Mouse (Mus musculus) embryo, embryonic 10 days (tissue): Measurements from ENCODE around the gene Slc16a13.
A peak's percentile ranks its signal among the peaks of the same experiment; 100 is the strongest.

Experiments used
- DNase-seq: peaks from one replicate; pipeline ENCODE4 v3.0.0-alpha.2; 2015; ENCODE audit warnings: low spot score

Gene Slc16a13

DNA sequence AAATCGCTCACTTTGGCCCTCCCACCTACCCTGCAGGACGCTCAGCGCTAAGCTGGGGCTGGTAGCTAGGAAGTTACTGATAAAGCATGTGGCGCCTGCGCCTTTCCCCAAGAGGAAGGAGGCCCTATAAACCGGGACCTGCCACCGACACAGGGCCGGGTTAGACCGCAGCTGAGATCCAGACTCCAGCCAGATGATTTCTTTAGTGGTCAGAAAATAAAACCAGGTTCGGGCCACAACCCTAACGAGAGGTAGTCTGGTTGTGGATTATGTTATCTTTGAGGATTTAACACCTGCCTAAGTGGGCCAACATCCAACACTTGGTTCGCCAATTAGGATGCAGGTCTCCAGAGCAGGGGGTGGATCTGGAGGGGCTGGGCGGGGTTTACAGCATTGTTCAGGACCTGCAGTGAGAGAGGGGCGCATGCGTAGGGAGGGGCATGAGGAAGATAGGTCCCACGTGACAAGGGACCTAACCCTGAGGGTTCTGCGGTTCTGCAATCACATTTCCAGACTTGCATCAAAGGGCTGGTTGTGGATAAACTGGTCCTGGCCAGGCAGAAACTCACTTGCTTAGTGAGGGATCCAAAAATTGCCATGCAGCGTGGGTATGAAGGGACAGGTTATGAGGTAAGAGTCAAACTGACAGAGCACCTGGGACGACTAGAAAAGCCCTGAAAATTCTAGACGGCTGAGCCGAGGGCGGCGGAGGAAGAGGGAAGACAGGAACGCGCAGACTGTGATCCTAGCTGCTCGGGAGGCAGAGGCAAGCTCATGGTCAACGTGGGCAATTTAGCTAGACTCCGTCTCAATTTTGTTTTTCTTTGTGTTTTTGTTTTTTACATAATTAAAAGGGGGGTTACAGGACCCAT, at the start of gene Slc16a13:
TSS of gene Slc16a13 (minus strand) at position 334 of the 872 bp plus-strand sequence.
- peak; percentile 97 for DNase-seq

DNA sequence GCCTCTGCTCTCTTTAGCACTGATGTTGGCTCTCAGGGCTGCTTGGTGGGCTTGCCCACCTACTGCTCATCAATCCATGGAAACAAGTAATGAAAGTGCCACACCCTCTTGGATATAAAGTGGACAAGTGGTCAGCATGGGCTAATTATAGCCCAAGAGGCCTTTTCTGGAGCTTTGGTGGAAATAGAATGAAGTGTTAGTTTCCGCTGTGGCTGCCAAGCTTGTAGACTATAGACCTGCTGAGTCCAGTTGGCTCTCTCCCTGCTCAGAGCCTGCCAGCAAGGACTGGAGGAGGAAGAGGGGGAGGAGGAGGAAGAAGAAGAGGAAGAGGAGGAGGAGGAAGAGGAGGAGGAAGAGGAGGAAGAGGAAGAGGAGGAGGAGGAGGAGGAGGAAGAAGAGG, 45.5 kb upstream of the Slc16a13 start:
- DNase-seq = no peak

DNA sequence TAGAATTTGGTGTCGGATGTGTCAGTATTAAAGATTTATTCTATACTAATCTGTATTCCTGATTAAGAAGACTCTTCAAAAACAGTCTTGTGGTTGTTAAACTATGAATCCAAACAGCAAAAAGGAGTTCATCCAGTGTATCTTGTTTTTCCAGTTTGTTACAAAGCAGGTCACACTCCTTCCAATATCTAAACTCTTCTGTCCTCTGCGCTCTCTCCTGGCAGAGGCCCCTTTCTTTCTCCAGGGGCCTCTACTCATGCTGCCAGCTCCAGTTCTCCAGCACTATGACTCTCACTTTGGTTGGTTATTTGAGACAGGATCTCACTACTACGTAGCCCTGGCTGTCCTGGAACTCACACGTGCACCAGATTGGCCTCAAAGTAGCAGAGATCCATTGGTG, 45.0 kb upstream of the Slc16a13 start:
- no peak for DNase-seq

DNA sequence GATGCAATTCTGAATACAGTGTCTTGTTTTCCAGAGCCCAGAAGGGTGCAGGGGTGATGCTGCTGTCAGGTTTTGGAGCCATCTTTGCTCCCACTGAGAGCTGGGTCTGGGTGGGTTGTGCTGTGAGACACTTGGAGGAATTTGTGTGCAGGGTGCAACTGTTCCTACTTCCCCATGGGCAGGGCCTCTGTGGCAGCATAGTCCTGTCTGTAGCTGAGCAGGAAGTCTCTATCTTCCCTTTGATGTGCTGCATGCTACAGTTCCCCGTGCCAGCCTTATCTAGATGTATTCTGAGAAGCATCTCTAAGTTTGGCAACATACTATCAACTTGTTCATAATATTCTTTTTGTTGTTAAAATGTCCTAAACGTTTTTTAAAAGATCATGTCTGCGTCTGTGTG, 44.4 kb upstream of the Slc16a13 start:
- DNase-seq = no peak

DNA sequence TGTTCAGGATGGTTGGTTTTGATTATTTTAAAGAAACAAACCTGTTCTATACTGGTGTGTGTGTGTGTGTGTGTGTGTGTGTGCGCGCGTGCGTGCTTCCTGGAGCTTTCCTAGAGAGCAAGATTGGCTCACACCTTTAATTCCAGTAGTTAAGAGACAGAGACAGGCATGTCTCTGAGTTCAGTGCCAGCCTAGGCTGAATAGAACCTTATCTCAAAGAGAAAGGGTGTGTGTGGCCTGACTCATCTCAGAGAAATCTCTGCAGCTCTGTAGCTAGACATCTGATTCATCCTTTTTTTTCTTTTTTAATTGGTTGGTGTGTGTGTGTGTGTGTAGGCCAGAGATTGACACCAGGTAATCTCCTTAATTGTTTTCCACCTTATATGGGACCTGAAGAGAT, 38.2 kb upstream of the Slc16a13 start:
- no peak for DNase-seq

DNA sequence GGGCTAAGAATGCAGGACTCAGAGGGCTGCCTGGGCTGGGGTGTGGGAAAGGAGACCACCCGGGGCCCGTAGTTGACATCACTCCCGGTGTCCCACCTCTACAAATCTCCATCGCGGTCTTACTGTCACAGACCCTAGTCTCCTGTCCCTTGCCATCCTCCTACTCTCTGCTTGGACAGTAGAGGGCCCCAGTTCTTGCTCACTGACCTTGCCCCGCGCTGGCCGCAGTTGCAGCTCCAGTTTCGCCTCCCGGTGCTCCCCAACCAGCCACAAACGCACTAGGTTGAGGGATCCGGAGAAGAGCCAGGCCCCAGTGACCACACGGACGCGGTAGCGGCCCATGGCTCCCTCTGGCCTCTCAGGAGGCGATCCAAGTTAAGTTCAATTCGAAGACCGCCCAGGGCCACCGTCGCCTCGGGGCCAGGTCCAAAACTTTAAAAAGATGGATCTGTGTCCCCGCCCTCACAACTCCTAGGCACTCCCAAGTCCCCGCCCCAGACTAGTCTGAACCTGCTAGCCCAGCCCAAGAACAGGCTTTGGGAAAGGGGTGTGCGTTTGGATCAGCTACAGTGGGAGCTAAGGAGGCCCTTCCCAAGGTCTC, 34.2 kb upstream of the Slc16a13 start, which contains the start of gene Alox12:
TSS of gene Alox12 (minus strand) at position 423 of the 601 bp plus-strand sequence.
- DNase-seq = peak; percentile 74

DNA sequence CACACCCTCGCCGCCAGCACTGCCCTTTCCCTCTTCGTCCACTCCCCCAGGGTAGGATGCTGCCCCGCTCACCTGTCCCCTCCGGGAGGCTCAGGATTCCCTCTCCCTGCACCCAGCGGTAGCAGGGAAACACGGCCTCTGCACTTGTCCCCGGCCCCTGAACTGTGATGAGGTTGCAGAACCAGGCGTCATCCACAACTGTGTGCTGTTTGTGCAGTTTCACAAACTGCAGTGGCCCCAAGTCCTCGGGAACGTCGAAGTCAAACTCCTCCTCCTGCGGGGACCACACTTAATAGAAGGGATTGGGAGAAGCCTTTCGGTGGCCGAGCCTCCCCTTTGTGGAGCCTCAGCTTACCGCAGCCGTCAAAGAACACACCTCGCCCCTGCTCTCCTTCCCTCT, 33.5 kb upstream of the Slc16a13 start:
- DNase-seq = no peak

DNA sequence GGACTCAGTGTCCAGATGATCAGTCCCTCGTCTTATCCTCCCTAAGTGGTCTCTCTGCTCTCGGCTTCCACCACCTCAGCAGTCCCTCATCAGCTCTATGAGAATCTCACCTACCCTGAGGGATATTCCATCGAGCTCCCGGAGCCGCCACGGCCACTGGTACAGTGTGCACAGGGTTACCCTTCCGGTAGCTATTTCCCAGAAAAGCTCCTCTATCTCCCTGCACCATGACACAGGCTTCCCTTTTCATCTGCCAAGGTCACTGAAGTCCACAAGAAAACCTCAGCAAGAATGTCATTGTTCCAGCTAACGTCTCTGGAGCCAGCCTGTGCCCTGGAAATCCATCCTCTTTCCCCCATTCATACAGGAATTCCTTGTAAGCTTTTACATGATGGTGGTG, 31.0 kb upstream of the Slc16a13 start:
- DNase-seq = no peak

DNA sequence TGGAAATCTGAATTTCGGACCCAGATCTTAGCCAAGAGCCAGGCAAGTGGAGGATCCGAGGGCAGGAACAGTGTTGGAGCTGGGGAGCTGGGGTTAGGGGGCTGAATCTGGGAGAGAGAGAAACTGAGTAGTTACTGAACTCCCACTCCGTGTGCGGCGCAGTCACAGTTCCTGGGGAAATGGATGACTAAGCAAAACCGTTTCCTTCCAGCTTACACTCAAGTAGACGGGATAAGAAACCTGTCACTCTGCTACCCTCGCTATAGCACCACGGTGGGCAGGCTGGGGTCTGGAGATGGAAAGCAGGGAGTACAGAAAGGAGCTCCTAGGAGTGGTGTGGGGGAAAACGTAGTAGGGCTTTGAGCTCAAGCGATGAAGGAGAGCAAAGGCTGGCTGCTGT, 29.3 kb upstream of the Slc16a13 start:
- DNase-seq = no peak

DNA sequence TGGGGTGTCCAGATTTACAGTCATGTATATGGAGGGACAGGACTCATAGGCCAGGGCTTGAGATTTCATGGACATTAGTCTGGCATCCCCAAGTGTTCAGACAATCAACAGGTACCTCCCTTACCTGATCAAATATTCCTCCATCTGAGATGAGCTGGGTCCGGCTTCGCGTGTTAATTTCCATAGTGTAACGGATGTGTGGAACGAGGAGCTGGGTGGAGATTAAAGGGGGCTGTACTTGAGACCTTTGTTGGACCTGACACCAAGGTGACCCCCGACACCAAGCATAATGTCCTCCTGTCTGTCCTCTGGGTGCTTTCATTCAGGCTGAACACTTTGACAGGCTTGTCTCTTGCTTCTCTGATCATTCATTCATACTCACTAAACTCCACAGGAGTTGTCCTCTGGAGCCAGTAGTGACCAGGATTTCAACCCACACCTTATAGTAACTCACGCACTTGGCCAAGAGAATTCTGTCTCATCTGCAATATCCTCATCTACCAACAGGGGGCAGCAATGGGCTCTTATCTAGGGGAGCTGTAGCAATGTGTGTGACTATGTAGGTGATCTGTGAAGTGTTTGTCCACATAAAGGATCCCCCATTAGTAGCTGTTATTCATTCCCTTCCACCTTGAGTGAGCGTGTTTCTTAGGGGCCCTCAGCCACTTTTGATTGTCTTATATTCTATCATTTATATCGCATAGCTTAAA, 26.4 kb upstream of the Slc16a13 start:
- DNase-seq = peak; percentile 60

DNA sequence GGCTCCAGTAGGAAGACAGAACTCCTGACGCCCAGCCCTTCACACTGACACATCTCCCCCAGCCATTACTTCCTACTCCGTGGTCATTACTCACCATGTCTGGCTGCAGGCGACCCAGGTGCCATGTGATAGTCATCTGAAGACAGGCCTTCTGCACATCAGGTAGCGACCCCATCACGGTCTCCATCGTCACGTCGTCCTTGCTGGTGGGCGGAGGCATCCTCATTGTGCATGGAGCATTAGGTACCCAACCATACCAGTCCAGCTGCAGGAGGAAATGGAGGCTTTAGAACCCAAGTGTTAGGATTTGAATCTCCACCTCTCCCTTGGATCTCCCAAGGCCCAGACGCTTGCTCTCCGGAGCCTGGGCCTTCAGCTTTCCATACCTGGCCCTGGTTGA, 21.7 kb upstream of the Slc16a13 start:
- no peak for DNase-seq

DNA sequence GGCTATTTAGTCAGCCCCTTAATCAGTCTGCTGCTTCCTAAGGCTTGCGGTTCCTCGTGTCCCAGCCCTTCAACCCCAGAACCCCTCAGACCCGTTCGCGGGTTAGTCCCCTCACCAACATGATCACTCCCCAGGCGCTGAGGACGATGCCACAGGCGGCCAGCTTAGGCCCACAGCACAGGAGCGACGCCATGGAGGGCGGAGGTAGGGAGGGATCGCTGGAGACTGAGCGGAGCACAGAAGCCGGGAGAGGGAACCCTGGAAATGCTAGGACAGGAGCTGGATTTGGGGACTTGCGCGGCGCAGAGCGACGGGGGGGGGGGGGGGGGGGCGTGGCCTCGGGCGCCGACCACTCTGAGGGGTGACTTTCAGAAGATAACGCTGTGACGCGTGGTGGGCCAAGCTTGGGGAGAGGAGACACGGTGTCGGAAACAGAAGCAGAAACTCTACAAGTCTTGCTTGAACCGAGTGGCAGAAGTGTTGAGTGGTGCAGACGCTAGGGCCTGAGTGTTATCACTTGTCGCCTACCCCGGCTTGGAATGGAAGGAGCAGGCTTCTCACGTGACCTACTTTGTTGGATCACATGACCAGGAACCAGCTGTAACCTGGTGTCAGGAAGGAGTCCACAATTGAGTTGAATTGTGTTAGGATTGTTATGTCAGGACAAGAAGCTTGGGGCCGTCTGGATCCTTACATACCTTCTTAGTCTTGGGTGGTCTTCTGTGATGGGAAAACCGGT, 18.8 kb upstream of the Slc16a13 start, which contains the start of the genes Gm21988 and Rnasek:
TSS of gene Gm21988 (minus strand) at position 290 of the 739 bp plus-strand sequence.
TSS of gene Rnasek (minus strand) at position 302 of the 739 bp plus-strand sequence.
- DNase-seq = peak; percentile 93

DNA sequence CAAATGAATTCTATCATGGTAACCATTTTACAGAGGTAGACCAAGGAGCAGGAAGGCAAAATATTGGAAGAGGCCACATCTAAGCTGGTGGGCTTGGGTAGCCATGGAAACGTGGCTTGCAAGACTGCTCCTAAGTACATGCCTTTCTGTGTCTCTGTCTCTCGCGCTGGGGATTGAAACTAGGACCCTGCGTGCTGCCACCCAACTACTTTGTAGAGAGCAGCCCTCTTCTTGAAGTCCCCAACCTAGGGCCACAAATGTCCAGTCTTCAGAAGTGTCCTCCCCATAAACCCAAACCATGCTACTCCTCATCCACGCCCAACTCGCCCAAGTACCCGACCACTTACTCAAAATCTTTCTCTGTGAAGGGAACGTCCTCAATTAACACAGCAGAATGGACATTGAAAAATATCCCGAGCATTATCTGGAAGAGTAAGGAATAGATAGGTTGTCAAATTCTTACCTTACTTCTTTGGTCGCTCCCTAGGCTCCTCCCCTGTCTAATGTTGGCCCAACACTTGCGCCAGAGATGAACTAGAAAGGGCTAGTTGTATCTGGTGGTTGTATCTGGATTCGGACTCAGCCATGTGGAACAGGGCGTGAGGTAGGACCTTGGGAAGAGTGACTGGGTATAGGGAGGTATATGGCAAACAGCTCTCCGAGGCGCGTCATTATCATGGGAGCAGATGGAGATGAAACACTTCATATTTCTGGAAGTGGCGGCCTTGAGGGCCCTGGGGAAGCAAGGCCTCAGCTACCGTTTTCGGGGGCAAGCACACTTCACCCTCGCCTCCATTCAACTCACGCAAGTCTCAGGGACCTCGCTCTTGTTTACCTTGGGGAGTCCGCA, 18.0 kb upstream of the Slc16a13 start:
- DNase-seq = no peak

DNA sequence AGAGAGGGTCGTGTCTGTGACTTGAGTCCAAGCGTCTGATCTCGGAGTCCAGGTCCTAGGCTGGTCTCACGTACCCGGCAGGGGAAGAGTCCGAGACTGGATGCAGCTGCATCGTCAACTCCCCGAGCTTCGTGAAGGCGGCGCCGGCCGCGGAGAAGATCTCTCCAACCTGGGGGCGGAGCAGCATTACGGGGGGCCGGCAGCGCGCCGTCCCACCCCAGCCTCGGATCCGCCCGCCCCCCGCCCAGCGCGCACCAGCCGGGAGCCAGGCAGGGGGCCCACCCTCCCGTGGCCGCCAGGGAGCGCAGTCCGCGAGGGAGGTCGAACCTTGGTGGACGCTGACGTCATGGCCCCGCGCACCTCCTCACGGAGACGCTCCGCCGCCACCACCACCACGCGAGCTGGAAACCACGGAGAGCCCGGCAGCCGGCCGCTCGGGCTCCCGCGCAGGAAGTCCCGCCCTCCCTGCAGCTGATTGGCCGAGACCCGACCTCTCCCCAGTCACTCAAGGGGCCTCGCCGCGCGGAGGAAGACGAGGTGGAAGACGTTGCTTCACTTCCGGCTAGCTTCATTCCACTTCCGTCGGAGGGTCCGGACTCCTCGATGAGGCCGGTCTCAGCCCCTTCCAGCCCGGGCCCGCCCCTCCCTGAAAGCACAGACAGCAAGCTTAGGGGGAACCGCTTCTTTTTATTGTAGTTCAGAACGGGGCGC, 16.7 kb upstream of the Slc16a13 start, which contains the start of gene 0610010K14Rik:
TSS of gene 0610010K14Rik (minus strand) at position 458 of the 711 bp plus-strand sequence.
- DNase-seq = peak; percentile 98

DNA sequence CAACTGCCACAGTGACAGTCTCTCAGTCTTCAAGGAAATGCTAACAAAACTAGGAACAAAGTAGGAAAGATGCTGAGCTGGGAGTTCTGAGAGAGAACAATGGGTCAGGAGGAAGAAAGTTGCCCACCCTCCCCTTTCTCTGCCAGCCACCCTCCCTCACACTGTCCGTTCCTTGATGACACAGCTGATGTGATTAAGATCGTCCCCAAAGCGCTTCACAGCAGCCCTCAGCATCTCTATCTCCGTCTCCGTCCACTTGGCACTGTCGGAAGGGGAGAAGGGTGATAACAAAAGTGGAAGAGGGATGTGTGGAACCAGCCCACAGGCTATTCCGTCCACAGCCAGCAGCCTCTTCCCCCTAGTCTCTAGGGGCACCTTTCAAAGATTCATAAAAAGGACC, 15.9 kb upstream of the Slc16a13 start:
- DNase-seq = no peak

DNA sequence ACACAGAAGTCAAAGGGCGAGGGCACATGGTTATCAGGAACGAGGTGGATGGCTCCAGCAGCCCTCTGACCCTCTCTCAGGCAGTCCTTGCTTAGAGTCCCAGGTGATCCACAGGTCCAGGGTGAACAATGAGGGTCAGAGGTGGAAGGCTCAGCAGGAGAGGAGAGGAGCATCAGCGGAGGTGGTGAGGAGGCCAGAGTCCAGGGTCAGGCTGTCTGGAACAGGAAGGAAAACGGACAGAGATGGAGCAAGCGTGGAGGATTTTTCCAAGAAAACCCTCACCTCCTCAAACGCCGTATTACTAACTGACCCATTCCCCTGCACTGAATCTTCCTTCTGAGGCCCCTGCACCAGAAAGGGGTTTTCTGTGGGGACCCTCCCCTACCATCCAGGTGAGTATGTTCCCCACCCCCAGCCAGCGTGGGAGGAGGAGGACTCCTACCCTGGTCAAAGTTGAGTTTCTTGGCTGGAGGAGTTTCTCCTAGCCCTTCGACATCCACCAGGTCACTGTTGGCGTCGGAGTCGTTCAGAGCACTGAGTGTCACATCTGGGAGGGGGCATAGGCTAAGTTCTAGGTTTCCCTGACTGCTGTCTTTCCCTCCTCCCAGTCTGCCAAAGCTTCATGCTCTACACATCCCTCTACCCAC, 14.5 kb upstream of the Slc16a13 start:
- DNase-seq = no peak

DNA sequence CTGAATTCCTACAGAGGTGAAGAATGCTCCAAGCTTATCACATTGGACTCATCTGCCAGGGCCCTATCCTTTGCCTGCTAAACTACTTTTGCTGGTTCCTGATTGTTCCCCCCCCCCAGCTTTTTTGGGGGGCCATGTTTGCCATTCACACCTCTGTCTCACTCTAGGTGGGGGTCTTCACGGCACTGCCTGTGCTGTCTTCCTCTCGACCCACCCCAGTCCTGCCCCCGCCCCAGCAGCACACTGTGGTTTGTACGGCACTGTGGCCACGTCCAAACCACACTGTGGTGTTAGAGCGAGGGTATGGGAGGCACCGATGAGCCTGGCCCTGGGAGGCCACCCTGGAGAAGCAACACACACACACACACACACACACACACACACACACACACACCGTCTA, 13.6 kb upstream of the Slc16a13 start:
- no peak for DNase-seq

DNA sequence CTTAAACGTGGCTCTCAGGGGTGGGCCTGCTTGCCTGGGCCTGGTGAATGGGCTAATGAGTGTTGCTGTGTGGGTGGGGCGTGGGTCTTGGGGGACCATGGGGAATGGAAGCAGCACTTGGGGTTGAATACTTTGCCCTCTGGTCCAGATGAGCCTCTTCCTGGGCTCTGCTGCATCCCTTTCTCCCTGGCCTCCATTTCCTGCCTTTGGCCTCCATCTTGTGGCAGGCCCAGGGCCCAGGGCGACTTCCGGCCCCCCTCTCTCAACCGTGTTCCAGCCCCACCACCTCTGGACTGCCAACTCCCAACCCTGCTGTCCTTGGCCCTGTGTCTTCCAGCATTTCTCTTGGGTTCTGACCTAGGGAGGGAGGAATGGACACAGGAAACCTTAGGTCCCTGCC, 13.2 kb upstream of the Slc16a13 start:
- DNase-seq = no peak

DNA sequence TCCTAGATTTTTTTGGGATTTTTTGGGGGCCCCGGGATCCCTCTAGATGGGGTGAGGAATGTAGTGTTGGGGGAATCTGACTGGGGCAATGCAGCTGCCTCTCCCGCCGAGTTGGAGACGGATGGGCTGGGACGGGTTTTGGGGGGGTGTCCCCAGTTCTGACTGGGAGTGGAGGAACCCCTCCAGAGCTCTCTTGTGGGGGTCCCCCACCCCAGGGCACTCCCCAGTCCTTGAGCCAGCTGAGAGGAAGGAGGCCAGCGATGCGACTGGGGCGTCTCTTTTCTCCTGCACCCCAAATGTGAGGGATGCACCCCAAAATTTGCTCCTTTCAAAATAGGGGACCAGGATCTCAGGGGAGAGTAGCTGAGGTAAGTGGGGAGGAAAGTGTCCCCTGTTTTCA, 12.2 kb upstream of the Slc16a13 start:
- no peak for DNase-seq

DNA sequence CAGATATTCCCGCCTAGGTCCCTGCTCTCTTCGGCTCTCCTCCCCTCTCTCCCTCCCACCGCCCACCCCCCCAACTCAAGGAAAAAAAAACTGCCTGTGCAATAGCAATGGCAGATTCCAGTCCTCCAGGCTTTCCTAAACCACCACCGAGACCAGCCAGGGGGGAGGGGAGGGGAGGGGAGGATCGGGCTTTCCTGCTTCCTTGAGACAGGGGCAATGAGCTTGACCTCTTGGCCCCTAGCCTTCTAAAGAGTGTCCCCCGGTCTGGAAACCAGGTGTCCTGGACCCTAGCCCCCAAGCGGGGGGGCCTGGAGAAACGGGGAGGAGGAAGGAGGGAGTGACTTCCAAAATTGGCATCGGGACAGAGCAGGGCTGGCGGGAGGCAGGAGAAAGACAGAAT, 11.7 kb upstream of the Slc16a13 start:
- DNase-seq = peak; percentile 63
